Mouse (Mus musculus) megakaryocyte, embryonic 14.5 days (primary cell): ENCODE measurements around the gene Ociad2.

Source experiments
- FLI1 ChIP-seq: IDR thresholded peaks from 2 replicates; pipeline ENCODE4 v1.6.1; 2012; ENCODE audit warnings: low read length, inconsistent platforms, mixed read lengths
- GATA1 ChIP-seq: IDR thresholded peaks from 3 replicates; pipeline ENCODE4 v1.6.1; 2012; ENCODE audit warnings: mixed read lengths, low read length, inconsistent platforms, borderline replicate concordance

DNA sequence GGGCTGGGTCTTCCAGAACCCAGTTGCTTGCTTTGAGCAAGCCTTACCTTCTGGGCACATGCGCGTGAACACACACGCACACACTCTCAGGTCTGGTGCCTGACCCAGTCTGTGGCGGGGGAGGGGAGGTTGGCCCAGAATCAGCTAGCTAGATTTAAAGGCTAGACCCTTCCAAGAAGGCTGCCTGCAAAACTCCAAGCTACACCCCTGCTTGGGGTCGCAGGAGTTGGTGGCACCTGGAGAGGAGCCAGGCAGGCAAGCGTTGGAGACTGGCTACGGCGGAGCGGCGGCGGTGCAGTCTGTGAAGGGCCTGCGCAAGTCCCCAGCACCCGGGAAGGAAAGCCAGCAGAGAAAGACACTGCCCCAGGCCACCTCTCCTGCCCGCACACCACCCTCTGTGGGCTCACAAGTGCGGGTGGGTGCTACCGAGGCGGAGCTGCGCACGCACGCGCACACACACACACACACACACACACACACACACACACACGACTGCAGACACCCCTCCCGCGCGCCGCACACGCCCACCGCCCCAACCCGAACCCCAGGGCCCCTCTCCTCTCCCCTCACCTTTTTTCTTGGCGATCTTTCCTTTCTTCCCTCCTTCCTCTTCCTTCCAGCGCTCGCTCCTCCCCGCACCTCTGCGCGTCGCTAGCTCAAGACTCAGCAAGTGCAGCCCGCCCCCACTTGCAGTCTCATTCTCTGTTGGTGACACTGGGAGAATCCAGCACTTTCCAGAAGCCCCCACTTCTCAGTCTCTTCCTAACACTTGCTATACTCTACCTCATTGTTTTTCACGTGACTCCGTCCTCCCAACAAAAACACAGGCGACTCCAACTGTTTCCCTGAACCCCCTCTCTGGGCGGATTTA lies 2.6 kb downstream of the Ociad2 start:
- TF ChIP-seq GATA1 (no peak), FLI1 (no peak)
